In the genomic region with DNA sequence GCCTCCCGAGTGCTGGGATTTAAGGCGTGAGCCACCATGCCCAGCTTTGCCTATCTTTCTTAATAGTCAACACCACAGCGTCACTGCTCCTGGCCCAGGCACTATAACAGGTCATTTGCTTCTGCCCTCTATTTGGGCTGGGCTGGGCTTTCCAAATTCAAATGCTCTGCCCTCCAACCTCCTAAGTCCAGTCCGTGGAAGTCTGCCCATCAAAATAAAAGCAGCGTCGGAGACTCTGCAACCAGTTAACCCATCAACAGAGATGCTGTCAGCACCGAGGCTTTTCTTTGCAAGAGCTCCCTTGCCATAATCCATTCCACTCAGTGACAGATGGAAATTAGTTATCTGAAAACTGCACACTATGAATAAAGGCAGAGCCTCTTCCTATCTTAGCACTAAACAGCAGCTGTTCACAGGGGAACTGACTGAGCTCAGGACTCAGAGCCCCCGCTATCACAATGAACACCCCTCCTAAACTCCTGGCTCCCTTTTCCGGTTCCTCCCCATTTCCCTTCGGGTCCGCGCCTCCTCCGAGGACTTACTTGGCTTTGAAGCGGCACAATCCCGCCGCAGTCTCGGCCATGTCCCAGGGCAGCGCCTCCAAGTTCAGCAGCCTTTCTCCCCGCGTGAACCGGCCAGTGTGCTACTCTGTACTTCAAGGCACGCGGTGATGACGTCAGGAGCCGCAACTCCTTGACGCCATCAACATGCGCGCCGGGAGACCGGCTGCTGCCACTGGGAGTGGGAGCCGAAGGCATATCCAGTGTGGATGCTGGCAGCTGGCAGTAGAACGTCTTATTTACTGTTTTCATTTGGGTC, we compare ENCODE assay signal across 8 mouse cellular contexts. TPM values are rescaled to one million over a fixed set of nuclear protein-coding genes. Genes with fewer than 3 reads are reported as not detected.
DNase-seq lines count a peak whose midpoint lies in the region; ATAC-seq and TF ChIP-seq lines count a peak whose summit lies in the region.

Gene Tbl3, minus strand, starts transcription at position 679 of the 819 bp plus-strand sequence.

- peak; percentile 76 for ATAC-seq in kidney, embryonic 15.5 days (replicated peaks; ENCODE audit: low FRiP score)
- ATAC-seq in monocyte, adult 5-6 weeks (replicated peaks; ENCODE audit: insufficient number of reproducible peaks, low FRiP score, low TSS enrichment, poor library complexity, severe bottlenecking): peak; percentile 91

- no peak for TF ChIP-seq CTCF in bone marrow macrophage, adult 2 months (IDR thresholded peaks at IDR 0.05; ENCODE audit: low read depth, low read length)
- no peak for TF ChIP-seq CTCF in embryonic fibroblast, embryonic 13.5 days (IDR thresholded peaks at IDR 0.05; ENCODE audit: borderline replicate concordance, insufficient read depth, low read length)

- H3K4me3 ChIP-seq in bone marrow macrophage, adult 2 months (ENCODE audit: insufficient read depth, low read length): peak within 1 kb of the TSS; percentile 81
- peak within 1 kb of the TSS; percentile 63 for H3K4me3 ChIP-seq in embryonic fibroblast, embryonic 13.5 days (ENCODE audit: insufficient read depth, low read length)
- peak within 1 kb of the TSS; percentile 72 for H3K4me3 ChIP-seq in heart, embryonic 10.5 days
- H3K4me3 ChIP-seq in kidney, embryonic 15.5 days (replicated peaks): peak within 1 kb of the TSS; percentile 92

- no peaks in the 10 kb centered on the region for H3K9me3 ChIP-seq in heart, embryonic 10.5 days
- no peaks in the 10 kb centered on the region for H3K9me3 ChIP-seq in kidney, embryonic 15.5 days (replicated peaks)

- H3K9ac ChIP-seq in kidney, embryonic 15.5 days: peak within 1 kb of the TSS; percentile 78

- no peak for TF ChIP-seq POLR2A in bone marrow macrophage, adult 2 months (IDR thresholded peaks at IDR 0.05; ENCODE audit: borderline replicate concordance, low read depth, low read length)
- TF ChIP-seq POLR2A in embryonic fibroblast, embryonic 13.5 days (IDR thresholded peaks at IDR 0.05; ENCODE audit: low read depth, low read length): peak; percentile 93

- H3K36me3 ChIP-seq in heart, embryonic 10.5 days: peaks cover 29% of the 10 kb centered on the region
- peaks cover 35% of the 10 kb centered on the region for H3K36me3 ChIP-seq in kidney, embryonic 15.5 days

- H3K27me3 ChIP-seq in heart, embryonic 10.5 days (ENCODE audit: insufficient read depth, poor library complexity, severe bottlenecking): no peaks in the 10 kb centered on the region
- no peaks in the 10 kb centered on the region for H3K27me3 ChIP-seq in kidney, embryonic 15.5 days

- peaks cover 5% of the 10 kb centered on the region; the same call in 1 of the 2 replicates for H3K4me1 ChIP-seq in bone marrow macrophage, adult 2 months (ENCODE audit: control insufficient read depth, insufficient read depth, low read length)
- no peaks in the 10 kb centered on the region; the same call in 1 of the 2 replicates for H3K4me1 ChIP-seq in embryonic fibroblast, embryonic 13.5 days (ENCODE audit: control insufficient read depth, insufficient read depth, low read length)
- H3K4me1 ChIP-seq in heart, embryonic 10.5 days: peaks cover 13% of the 10 kb centered on the region
- peaks cover 21% of the 10 kb centered on the region for H3K4me1 ChIP-seq in kidney, embryonic 15.5 days

- H3K4me2 ChIP-seq in kidney, embryonic 15.5 days: peak within 1 kb of the TSS; percentile 81

- H3K27ac ChIP-seq in bone marrow macrophage, adult 2 months (ENCODE audit: insufficient read depth, low read depth, low read length): peak within 1 kb of the TSS; percentile 84
- peak within 1 kb of the TSS; percentile 15 for H3K27ac ChIP-seq in embryonic fibroblast, embryonic 13.5 days (ENCODE audit: insufficient read depth, low read length)
- H3K27ac ChIP-seq in heart, embryonic 10.5 days: peak within 1 kb of the TSS; percentile 87
- H3K27ac ChIP-seq in kidney, embryonic 15.5 days: peak within 1 kb of the TSS; percentile 93

- DNase-seq in 416B (ENCODE audit: low read depth) (peak; percentile 95), liver (peak; percentile 90)
- peak; percentile 95 for DNase-seq in heart, embryonic 10.5 days (ENCODE audit: low spot score)
- peak; percentile 90 to 96 for DNase-seq in spleen, postnatal 4 days (ENCODE audit: low spot score in 2 of 2)

- WGBS in heart, embryonic 10.5 days: 3% methylated on average over 32 of the region's 32 CpGs
- 4% methylated on average over 32 of the region's 32 CpGs for WGBS in kidney, embryonic 15.5 days

RNA-seq across cellular contexts. Expression of gene Tbl3, which starts in this region (rescaled TPM):
- polyA plus RNA-seq in bone marrow macrophage, adult 2 months (2012; ENCODE audit: insufficient read depth, insufficient read length, missing spikeins): 11.7 and 16.9 TPM in 2 replicates
- polyA plus RNA-seq in embryonic fibroblast, embryonic 13.5 days (2011; ENCODE audit: insufficient read length, low read depth, missing spikeins): 24.8 and 27.5 TPM in 2 replicates
- 79.1 and 100 TPM in 2 replicates for polyA plus RNA-seq in heart, embryonic 10.5 days (2016; fragmentation: Nextera tagmentation; extraction: Ambion mirVana)
- 85.0 and 94.5 TPM in 2 replicates for polyA plus RNA-seq in kidney, embryonic 15.5 days (2015; fragmentation: Nextera tagmentation; extraction: Ambion mirVana)
- total RNA-seq in monocyte, adult 5-6 weeks (2017): 9.7 to 19.8 TPM (median 18.6 TPM) in 3 replicates

Comparison
In these comparisons a context has a peak if more than half of its experiments do, and no peak if none do; other contexts are left out.
1. Peak in every context shown above with its lines: DNase-seq, ATAC-seq, H3K4me3 ChIP-seq and H3K27ac ChIP-seq.
2. H3K27ac ChIP-seq: peak in every context shown above with its lines; median percentile 93 in kidney, embryonic 15.5 days; 87 in heart, embryonic 10.5 days; 84 in bone marrow macrophage, adult 2 months; 15 in embryonic fibroblast, embryonic 13.5 days.